Mouse (Mus musculus) liver, embryonic 16.5 days (tissue): ENCODE results near the gene Anln. TPM values are rescaled to one million over a fixed set of nuclear protein-coding genes. Genes with fewer than 3 reads are reported as not detected.
A peak's percentile ranks its signal among the peaks of the same experiment; 100 is the strongest.

Experiments
- ATAC-seq: fragments of 200-750 bp; cut with Nextera tagmentation; 2 replicates; pipeline ENCODE4 v1.8.0; 2017; ENCODE audit warnings: low read depth, mild to moderate bottlenecking, moderate number of reproducible peaks, moderate library complexity
- H3K27ac ChIP-seq: fragments of 300-500 bp; sonication (generic); 2 replicates; pipeline ENCODE4 v1.5.1; 2014; ENCODE audit warnings: mild to moderate bottlenecking, low read length
- H3K27me3 ChIP-seq: fragments of 300-500 bp; sonication (generic); 2 replicates; pipeline ENCODE4 v1.6.1; 2014; ENCODE audit warnings: low read depth, low read length, mixed read lengths; ENCODE audit not compliant: control insufficient read depth, insufficient read depth
- H3K36me3 ChIP-seq: fragments of 300-500 bp; sonication (generic); 2 replicates; pipeline ENCODE4 v1.6.1; 2014; ENCODE audit warnings: mild to moderate bottlenecking; ENCODE audit not compliant: control insufficient read depth, insufficient read depth
- H3K4me1 ChIP-seq: fragments of 300-500 bp; sonication (generic); 2 replicates; pipeline ENCODE4 v1.6.1; 2014; ENCODE audit warnings: low read depth, low read length, mixed read lengths; ENCODE audit not compliant: control insufficient read depth
- H3K4me2 ChIP-seq: fragments of 300-500 bp; sonication (generic); 2 replicates; pipeline ENCODE4 v1.6.1; 2014; ENCODE audit warnings: low read depth, low read length, mixed read lengths
- H3K4me3 ChIP-seq: fragments of 300-500 bp; sonication (generic); 2 replicates; pipeline ENCODE4 v1.5.1; 2014; ENCODE audit warnings: low read depth, mild to moderate bottlenecking, low read length
- H3K9ac ChIP-seq: fragments of 300-500 bp; sonication (generic); 2 replicates; pipeline ENCODE4 v1.6.1; 2014; ENCODE audit warnings: low read depth, low read length
- H3K9me3 ChIP-seq: fragments of 300-500 bp; sonication (generic); replicated peaks from 2 replicates; pipeline ENCODE4 v1.6.1; 2016; ENCODE audit warnings: low read length; ENCODE audit not compliant: control insufficient read depth
- WGBS: fragments of 180-500 bp; shearing (Covaris S2); extraction: QIAGEN DNeasy Blood & Tissue Kit; methylation state at CpG from one replicate; pipeline ENCODE4 v1.1.7; 2014; ENCODE audit not compliant: insufficient replicate concordance; 5-methylcytosine and 5-hydroxymethylcytosine counted together
- polyA plus RNA-seq: library from polyadenylated mRNA; unstranded; fragments of >200 nt; fragmentation: Nextera tagmentation; extraction: Ambion mirVana; gene quantifications from 2 replicates; pipeline ENCODE4 v1.2.1, GENCODE M21; 2015

Anln gene
- polyA plus RNA-seq, 1 experiment from 2014 or later, result 29.9 TPM

DNA sequence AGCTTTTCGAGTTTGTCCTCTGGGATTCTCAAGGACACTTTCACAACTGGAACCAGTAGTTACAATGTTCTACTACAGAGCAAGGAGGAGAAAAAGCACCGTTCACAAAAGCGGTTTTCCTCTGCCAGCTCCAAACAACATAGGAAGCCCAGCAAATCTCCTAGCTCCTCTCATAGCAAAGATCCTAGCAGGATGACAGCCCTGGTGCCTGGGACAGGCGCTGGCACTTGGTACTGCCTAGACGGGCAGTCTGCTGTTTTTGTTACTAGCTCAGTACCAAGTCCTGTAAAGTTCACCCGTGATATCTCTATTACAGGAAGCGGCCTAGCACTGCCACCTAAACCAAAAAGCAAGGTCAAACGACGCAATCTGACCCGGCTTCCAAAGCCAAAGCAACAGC lies 35.2 kb upstream of the Anln start:
- 53% methylated on average over 10 of the region's 10 CpGs for WGBS
- Histone ChIP-seq H3K36me3 (no peaks in the 10 kb centered on the region), H3K9ac (no peak overlapping the region), H3K4me2 (no peak overlapping the region), H3K9me3 (no peaks in the 10 kb centered on the region), H3K27ac (no peak overlapping the region), H3K4me3 (no peak overlapping the region), H3K27me3 (no peaks in the 10 kb centered on the region), H3K4me1 (peaks cover 7% of the 10 kb centered on the region; the same call in 1 of the 2 replicates)
- no peak for ATAC-seq

DNA sequence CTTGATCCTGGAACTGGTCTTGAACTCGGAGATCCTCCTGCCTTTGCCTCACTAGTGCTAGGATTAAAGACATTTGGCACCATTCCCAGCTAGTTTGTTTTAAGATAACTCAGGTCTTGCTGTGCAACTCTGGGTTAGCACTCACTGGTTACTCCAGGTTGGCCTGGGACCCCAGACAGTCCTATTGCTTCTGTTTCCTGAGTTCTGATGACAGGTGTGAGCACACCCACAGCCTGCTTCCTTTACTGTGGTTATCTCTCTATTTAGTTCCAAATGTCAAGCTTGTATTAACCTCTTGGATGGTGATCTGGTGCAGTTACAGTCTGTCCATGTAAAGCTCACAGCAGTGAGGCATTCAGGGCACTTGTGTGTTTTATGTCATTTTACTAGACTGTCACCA lies 34.5 kb upstream of the Anln start:
- 48% methylated on average over 1 of the region's 1 CpGs for WGBS
- no peaks in the 10 kb centered on the region for H3K27me3 ChIP-seq
- no peak for ATAC-seq
- H3K36me3 ChIP-seq, result no peaks in the 10 kb centered on the region
- H3K4me2 ChIP-seq, result no peak overlapping the region
- H3K9ac ChIP-seq, result no peak overlapping the region
- H3K4me3 ChIP-seq, result no peak overlapping the region
- peaks cover 6% of the 10 kb centered on the region; the same call in 1 of the 2 replicates for H3K4me1 ChIP-seq
- no peak overlapping the region for H3K27ac ChIP-seq
- H3K9me3 ChIP-seq, result no peaks in the 10 kb centered on the region

DNA sequence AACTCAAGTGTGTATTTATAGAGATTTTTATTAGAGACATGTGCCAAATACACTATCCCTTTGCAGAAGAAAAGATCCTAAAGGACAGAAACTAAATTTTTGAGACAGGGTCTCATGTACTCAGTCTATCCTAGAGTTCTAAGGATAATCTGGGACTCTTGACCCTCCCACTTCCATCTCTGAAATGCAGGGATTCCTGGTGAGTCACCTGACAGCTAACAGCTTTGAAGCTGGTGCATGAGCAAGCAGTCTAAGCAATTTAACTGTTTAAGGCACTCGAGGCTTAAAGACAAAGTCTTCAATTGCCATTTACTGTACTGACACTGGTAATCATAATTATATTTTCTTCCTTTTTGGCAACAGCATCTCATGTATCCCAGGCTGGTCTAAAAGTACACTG lies 33.6 kb upstream of the Anln start:
- Histone ChIP-seq H3K36me3 (no peaks in the 10 kb centered on the region), H3K4me2 (no peak overlapping the region), H3K4me1 (peaks cover 4% of the 10 kb centered on the region; the same call in 1 of the 2 replicates), H3K4me3 (no peak overlapping the region), H3K9me3 (no peaks in the 10 kb centered on the region), H3K27ac (no peak overlapping the region), H3K27me3 (no peaks in the 10 kb centered on the region), H3K9ac (no peak overlapping the region)
- no peak for ATAC-seq
- WGBS, result 38% methylated on average over 1 of the region's 1 CpGs

DNA sequence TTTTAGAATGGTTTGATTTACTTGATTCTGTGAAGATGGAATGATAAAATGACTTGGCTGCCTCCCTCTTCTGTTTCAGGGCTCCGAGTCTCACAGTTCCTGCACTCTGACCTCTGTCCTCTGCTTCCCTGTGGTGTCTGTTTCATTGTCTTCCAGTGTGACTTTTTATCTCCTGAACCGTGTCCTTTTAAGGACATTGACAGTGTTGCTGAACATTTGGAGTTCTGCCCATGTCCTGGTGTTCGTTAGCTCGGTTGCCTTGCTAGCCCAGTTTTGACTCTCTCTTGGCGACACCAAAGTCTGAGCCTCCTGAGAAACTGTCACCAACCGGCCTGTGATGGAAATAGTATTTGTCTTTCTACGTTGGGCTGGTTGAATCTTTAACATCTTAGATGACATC lies 31.5 kb upstream of the Anln start:
- 57% methylated on average over 7 of the region's 7 CpGs for WGBS
- Histone ChIP-seq H3K9me3 (no peaks in the 10 kb centered on the region), H3K36me3 (no peaks in the 10 kb centered on the region), H3K4me1 (peaks cover 4% of the 10 kb centered on the region; the same call in 1 of the 2 replicates), H3K27ac (no peak overlapping the region), H3K27me3 (no peaks in the 10 kb centered on the region), H3K4me3 (no peak overlapping the region), H3K4me2 (no peak overlapping the region), H3K9ac (no peak overlapping the region)
- ATAC-seq, result no peak

DNA sequence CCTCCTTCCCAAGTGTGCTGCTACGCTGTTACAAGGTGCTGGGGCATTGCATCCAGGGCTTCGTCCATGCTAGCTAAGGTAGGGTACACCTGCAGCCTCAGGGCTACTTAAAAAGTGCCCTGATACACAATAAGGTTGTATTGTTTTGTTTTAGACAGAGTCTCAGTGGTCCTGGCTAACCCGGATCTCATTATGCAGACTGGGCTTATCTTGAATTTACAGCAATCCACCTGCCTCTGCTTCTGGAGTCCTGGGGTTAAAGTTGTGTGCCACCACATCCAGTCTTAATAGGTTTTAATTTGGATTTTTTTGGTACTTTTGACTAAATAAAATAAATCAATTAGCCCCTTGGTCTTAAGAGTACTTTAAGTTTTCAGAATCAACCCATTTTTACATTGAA lies 30.9 kb upstream of the Anln start:
- no peaks in the 10 kb centered on the region for H3K9me3 ChIP-seq
- H3K4me3 ChIP-seq, result no peak overlapping the region
- no peak for ATAC-seq
- WGBS, result 51% methylated on average over 3 of the region's 3 CpGs
- no peak overlapping the region for H3K27ac ChIP-seq
- H3K27me3 ChIP-seq, result no peaks in the 10 kb centered on the region
- H3K4me1 ChIP-seq, result peaks cover 4% of the 10 kb centered on the region; the same call in 1 of the 2 replicates
- no peaks in the 10 kb centered on the region for H3K36me3 ChIP-seq
- no peak overlapping the region for H3K9ac ChIP-seq
- no peak overlapping the region for H3K4me2 ChIP-seq

DNA sequence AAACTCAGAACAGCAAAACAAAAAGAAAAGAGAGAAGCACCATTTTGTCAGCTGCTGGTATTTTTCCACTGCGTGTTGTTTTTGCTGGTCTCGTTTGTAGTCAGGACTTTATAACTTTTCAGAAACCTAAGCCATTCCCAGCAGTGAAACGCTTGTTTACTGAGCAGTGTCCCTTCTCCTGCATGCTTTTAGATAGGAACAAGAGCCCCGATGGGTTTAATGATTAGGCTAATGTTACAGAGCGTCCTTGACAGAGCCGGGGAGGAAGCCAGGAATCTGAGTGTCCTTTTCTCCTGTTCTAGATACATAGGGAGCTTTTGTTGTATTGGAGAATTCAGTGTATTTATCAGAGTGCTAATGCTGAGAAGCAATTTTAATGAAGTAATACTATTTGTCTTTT lies 28.6 kb upstream of the Anln start:
- H3K4me1 ChIP-seq, result no peaks in the 10 kb centered on the region; the same call in 1 of the 2 replicates
- H3K27ac ChIP-seq, result no peak overlapping the region
- no peak overlapping the region for H3K4me3 ChIP-seq
- H3K9me3 ChIP-seq, result no peaks in the 10 kb centered on the region
- H3K36me3 ChIP-seq, result no peaks in the 10 kb centered on the region
- H3K27me3 ChIP-seq, result no peaks in the 10 kb centered on the region
- H3K4me2 ChIP-seq, result no peak overlapping the region
- peak; percentile 43; the same call in 1 of the 2 replicates for ATAC-seq
- H3K9ac ChIP-seq, result no peak overlapping the region
- WGBS, result 44% methylated on average over 6 of the region's 6 CpGs

DNA sequence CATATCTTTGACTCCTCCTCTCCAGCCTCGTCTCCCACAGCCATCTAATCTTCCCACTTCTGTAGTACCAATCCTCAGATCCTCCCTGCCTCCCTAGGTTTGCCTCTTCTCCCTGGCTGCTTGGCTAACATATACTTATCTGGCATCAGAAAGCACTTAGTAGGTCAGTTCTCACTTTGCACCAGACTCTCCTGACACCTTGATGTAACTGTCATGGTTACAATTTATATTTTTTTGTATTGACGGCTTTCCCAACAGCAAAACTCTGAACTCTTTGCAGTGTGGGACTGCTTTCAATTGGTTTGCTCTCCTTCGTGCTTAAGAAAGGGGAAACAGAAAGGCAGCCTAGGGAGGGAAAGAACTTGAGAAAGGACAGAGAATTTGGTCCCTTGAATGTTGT lies 27.2 kb upstream of the Anln start:
- no peak overlapping the region for H3K9ac ChIP-seq
- H3K4me2 ChIP-seq, result no peak overlapping the region
- H3K4me3 ChIP-seq, result no peak overlapping the region
- H3K27me3 ChIP-seq, result no peaks in the 10 kb centered on the region
- ATAC-seq, result no peak
- H3K4me1 ChIP-seq, result peaks cover 4% of the 10 kb centered on the region
- no peak overlapping the region for H3K27ac ChIP-seq
- WGBS, result 46% methylated on average over 3 of the region's 3 CpGs
- no peaks in the 10 kb centered on the region for H3K36me3 ChIP-seq
- no peaks in the 10 kb centered on the region for H3K9me3 ChIP-seq

DNA sequence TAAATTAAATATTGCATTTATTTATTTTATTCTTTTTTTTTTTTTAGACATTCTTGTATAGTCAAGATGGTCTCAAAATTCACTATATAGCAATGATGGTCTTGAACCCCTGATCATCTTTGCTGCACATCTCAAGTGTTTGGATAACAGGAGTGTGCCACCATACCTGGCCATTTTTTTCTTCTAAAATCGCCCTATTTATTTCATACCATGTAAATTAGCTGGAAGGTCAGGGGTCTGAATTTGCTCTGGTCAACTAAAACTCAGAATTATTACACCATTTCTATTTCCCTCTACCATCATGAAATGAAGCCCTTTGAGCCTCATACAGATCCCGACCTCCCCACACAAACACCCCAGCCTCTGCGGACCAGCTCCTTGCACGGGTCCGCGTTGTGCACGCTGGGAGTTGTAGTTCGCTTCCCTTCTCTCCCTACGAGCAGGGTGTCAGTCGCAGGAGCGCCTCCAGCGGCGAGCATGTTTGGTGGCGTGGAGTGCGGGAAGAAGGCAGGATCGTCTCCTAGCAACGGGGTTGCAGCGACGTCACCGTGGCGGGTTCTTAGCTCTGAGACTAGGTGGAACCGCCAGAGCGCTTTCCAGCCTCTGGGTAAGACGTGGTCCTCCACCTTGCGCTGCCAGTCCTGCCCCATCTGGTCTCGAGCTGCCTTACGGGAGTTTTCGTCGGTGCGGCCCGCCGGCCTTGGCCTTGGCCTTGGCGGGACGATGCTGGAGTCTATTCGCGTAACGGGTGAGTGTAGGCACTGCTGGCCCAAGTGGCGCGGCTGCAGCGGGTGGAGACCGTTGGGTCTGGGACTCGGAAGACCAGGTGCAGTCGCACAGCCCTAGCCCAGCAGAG lies 22.2 kb upstream of the Anln start, which contains the start of gene 9530077C05Rik:
TSS of gene 9530077C05Rik (plus strand) at position 512 of the 856 bp plus-strand sequence.
- under 1% methylated on average over 43 of the region's 43 CpGs for WGBS
- Histone ChIP-seq H3K9me3 (no peaks in the 10 kb centered on the region), H3K9ac (peak within 1 kb of the TSS; percentile 82), H3K27ac (peak within 1 kb of the TSS; percentile 29; the same call in 1 of the 2 replicates), H3K36me3 (no peaks in the 10 kb centered on the region), H3K4me2 (peak within 1 kb of the TSS; percentile 99), H3K4me3 (peak within 1 kb of the TSS; percentile 76), H3K4me1 (peaks cover 7% of the 10 kb centered on the region), H3K27me3 (no peaks in the 10 kb centered on the region)
- peak; percentile 98 for ATAC-seq

DNA sequence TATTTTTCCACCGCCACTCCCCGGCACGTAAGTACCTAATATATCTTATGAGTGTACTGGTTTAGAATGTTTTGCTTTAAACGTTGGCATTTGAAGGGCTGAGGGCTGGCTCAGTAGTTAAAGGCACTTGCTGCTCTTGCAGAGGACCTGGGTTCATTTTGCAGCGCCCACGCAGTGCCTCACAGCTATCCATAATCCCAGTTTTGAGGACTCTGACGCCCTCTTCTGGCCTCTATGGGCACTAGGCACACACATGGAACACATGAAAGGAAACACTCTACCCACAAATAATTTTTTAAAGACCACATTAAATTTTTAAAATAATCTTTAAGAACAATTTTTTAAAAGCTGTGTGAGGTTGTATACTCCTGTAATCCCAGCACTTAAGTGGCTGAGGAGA lies 20.5 kb upstream of the Anln start:
- ATAC-seq, result no peak
- Histone ChIP-seq H3K9me3 (no peaks in the 10 kb centered on the region), H3K36me3 (no peaks in the 10 kb centered on the region), H3K27me3 (no peaks in the 10 kb centered on the region), H3K4me3 (no peak overlapping the region), H3K4me2 (no peak overlapping the region), H3K4me1 (peaks cover 7% of the 10 kb centered on the region), H3K9ac (no peak overlapping the region), H3K27ac (no peak overlapping the region)
- WGBS, result 68% methylated on average over 7 of the region's 7 CpGs
